Mouse (Mus musculus): Measurements from ENCODE around the gene Acaca. TPM values are rescaled to one million over a fixed set of nuclear protein-coding genes. Genes with fewer than 3 reads are reported as not detected.
A peak's percentile ranks its signal among the peaks of the same experiment; 100 is the strongest.

Gene Acaca
- polyA plus RNA-seq, 1 experiment from 2014 or later = 19.1 TPM

GRCm38 (mm10) chr11:84255879-84256278 is 126.4 kb downstream of the Acaca start:
- Histone ChIP-seq H3K4me1 (no peaks in the 10 kb centered on the region), H3K36me3 (peaks cover 42% of the 10 kb centered on the region)
- 90% methylated on average over 4 of the region's 4 CpGs for WGBS

DNA sequence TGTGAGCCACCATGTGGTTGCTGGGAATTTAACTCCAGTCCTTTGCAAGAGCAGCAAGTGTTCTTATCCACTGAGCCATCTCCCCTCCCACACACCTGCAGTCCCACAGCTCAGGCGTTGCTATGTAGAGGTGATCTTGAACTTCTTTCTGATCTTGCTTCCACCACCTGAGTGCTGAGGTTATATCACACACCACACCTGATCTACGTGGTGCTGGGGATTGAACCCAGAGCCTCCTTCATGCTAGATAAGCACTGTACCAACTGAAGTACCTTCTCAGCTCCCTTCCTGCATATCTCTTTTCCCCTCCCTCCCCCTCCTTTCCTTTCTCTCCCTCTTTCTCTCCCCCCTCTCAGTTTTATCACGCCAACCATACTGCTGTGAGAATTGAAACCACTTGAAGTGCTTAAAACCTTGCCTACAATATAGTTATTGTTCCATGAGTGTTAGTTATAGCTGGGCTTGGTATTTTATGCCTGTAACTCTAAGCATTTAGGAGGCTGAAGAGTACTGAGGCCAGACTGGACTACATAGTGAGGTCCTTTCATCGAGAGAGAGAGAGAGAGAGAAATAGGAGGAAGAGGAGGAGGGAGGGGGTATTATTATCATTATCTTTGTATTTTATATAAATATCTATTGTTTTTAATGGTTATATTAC is 128.7 kb downstream of the Acaca start:
- H3K4me3 ChIP-seq = no peak overlapping the region
- no peaks in the 10 kb centered on the region for H3K27me3 ChIP-seq
- H3K36me3 ChIP-seq = peaks cover 45% of the 10 kb centered on the region
- no peak overlapping the region for H3K4me2 ChIP-seq
- no peak overlapping the region for H3K9ac ChIP-seq
- ATAC-seq (ENCODE audit: insufficient number of reproducible peaks, insufficient read depth, low FRiP score, low TSS enrichment, low read depth) = no peak
- H3K9me3 ChIP-seq = no peaks in the 10 kb centered on the region
- no peak overlapping the region for H3K27ac ChIP-seq
- 85% methylated on average over 4 of the region's 4 CpGs for WGBS
- H3K4me1 ChIP-seq = no peaks in the 10 kb centered on the region

More at GRCm38 (mm10) chr11:84255879-84256278, 126.4 kb downstream of the Acaca start:
- ATAC-seq (ENCODE audit: insufficient number of reproducible peaks, insufficient read depth, low FRiP score, low TSS enrichment, low read depth) = no peak
- no peak overlapping the region for H3K9ac ChIP-seq
- H3K27me3 ChIP-seq = no peaks in the 10 kb centered on the region
- no peaks in the 10 kb centered on the region for H3K9me3 ChIP-seq
- no peak overlapping the region for H3K4me3 ChIP-seq
- H3K4me2 ChIP-seq = no peak overlapping the region
- no peak overlapping the region for H3K27ac ChIP-seq

GRCm38 (mm10) chr11:84264490-84264889 is 135.0 kb downstream of the Acaca start:
- no peaks in the 10 kb centered on the region for H3K4me1 ChIP-seq
- 70% methylated on average over 3 of the region's 3 CpGs for WGBS
- H3K27ac ChIP-seq = no peak overlapping the region
- peaks cover 72% of the 10 kb centered on the region for H3K36me3 ChIP-seq
- H3K4me3 ChIP-seq = no peak overlapping the region
- no peak overlapping the region for H3K9ac ChIP-seq
- ATAC-seq (ENCODE audit: insufficient number of reproducible peaks, insufficient read depth, low FRiP score, low TSS enrichment, low read depth) = no peak
- no peaks in the 10 kb centered on the region for H3K27me3 ChIP-seq
- H3K4me2 ChIP-seq = no peak overlapping the region
- H3K9me3 ChIP-seq = no peaks in the 10 kb centered on the region

DNA sequence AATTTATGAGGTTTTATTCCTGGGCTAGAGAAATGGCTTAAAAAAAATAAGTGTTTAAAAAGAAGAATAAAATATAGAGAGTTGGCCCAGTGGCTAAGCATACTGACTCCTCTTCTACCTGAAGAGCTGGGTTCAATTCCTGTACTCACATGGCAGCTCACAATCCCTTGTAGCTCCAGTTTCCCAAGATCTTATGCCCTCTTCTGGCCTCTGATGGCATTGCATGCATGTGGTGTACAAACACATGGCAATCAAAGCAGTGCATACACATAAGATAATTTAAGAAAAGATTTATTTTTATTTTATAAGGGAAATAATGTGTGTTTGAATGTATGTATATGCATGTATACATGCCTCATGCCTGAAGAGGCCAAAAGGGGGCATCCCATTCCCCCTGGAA is 138.6 kb downstream of the Acaca start:
- H3K9ac ChIP-seq = no peak overlapping the region
- H3K4me2 ChIP-seq = no peak overlapping the region
- no peaks in the 10 kb centered on the region for H3K27me3 ChIP-seq
- no peak overlapping the region for H3K4me3 ChIP-seq
- H3K9me3 ChIP-seq = no peaks in the 10 kb centered on the region
- no peak for ATAC-seq (ENCODE audit: insufficient number of reproducible peaks, insufficient read depth, low FRiP score, low TSS enrichment, low read depth)
- H3K36me3 ChIP-seq = peaks cover 62% of the 10 kb centered on the region
- peaks cover 15% of the 10 kb centered on the region for H3K4me1 ChIP-seq
- H3K27ac ChIP-seq = no peak overlapping the region

- H3K27me3 ChIP-seq = no peaks in the 10 kb centered on the region
- H3K27ac ChIP-seq = no peak overlapping the region
- no peak for ATAC-seq (ENCODE audit: insufficient number of reproducible peaks, insufficient read depth, low FRiP score, low TSS enrichment, low read depth)
- no peak overlapping the region for H3K4me3 ChIP-seq
- peaks cover 52% of the 10 kb centered on the region for H3K36me3 ChIP-seq
- no peaks in the 10 kb centered on the region for H3K9me3 ChIP-seq
- peaks cover 15% of the 10 kb centered on the region for H3K4me1 ChIP-seq
- H3K9ac ChIP-seq = no peak overlapping the region
- H3K4me2 ChIP-seq = no peak overlapping the region
- 43% methylated on average over 3 of the region's 3 CpGs for WGBS
Observed at GRCm38 (mm10) chr11:84270511-84270910, 141.0 kb downstream of the Acaca start.

DNA sequence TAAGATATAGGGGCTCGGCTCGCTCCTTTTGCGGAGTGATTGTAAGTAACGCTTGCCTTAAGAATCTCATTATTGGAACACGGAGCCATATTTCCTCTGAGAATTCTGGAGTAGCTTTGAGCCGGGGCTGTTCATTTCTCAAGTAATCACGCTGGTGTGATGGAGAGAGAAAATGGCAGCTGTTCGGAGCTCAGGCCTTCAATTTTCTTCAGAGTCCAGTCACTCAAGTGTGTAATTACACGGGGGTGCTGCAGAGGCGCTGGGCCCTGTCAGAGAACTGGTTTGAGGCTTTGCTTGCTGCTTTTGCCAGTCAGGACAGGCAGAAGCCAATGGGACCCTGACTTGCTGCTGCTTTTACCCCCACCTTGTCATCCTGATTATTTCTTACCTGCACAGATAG is 142.5 kb downstream of the Acaca start:
- Histone ChIP-seq H3K4me3 (no peak overlapping the region), H3K4me2 (no peak overlapping the region), H3K27ac (peak overlapping the region; percentile 48; the same call in 1 of the 2 replicates), H3K36me3 (peaks cover 45% of the 10 kb centered on the region), H3K27me3 (no peaks in the 10 kb centered on the region), H3K9me3 (no peaks in the 10 kb centered on the region), H3K9ac (no peak overlapping the region), H3K4me1 (peaks cover 15% of the 10 kb centered on the region)
- WGBS = 43% methylated on average over 10 of the region's 10 CpGs
- ATAC-seq (ENCODE audit: insufficient number of reproducible peaks, insufficient read depth, low FRiP score, low TSS enrichment, low read depth) = no peak

DNA sequence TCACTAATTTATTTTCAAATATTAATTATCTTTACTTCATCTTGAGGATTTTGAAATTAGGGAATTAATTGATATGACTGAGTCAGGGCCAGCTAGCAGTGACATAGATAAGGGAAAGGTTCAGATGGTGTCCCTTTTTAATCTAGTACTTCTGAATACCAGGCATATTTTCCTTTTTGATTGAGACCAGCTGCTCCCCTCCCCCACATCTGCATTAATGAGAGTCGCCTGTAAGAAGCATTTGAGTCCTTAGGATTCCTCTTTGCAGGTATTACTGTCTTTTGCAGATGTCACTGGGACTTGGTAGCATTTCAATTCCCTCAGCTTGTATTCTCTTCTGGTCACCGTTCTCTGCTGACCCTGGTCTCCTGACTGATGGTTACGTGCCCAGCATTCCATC is 143.1 kb downstream of the Acaca start:
- H3K36me3 ChIP-seq = peaks cover 45% of the 10 kb centered on the region
- H3K4me1 ChIP-seq = peaks cover 15% of the 10 kb centered on the region
- no peak overlapping the region for H3K4me2 ChIP-seq
- H3K9ac ChIP-seq = no peak overlapping the region
- H3K9me3 ChIP-seq = no peaks in the 10 kb centered on the region
- H3K27me3 ChIP-seq = no peaks in the 10 kb centered on the region
- no peak overlapping the region for H3K4me3 ChIP-seq
- WGBS = 52% methylated on average over 3 of the region's 3 CpGs
- no peak overlapping the region for H3K27ac ChIP-seq
- no peak for ATAC-seq (ENCODE audit: insufficient number of reproducible peaks, insufficient read depth, low FRiP score, low TSS enrichment, low read depth)

DNA sequence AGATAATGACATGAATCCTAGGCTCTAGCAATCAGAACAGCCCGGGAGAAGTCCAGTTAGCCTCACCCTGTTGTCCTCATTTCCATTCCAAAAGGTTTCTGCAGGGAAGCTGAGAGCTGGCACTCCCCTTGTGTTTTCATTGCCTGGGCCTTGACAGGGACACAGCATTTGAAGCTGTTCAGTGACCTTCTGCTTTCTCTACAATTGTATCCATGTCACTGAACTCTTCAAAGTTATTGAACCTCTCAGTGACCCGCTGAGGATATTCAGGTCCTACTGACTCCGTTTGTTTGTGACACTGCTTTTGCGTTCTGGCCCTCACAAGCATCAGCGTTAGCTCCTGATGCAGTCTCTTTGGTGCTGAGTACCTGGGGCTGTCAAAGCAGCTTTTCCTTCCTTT is 147.5 kb downstream of the Acaca start:
- no peak overlapping the region for H3K4me2 ChIP-seq
- WGBS = 71% methylated on average over 5 of the region's 5 CpGs
- H3K9me3 ChIP-seq = no peaks in the 10 kb centered on the region
- no peak for ATAC-seq (ENCODE audit: insufficient number of reproducible peaks, insufficient read depth, low FRiP score, low TSS enrichment, low read depth)
- H3K4me3 ChIP-seq = no peak overlapping the region
- no peak overlapping the region for H3K27ac ChIP-seq
- peaks cover 49% of the 10 kb centered on the region for H3K36me3 ChIP-seq
- H3K27me3 ChIP-seq = no peaks in the 10 kb centered on the region
- peaks cover 7% of the 10 kb centered on the region for H3K4me1 ChIP-seq
- H3K9ac ChIP-seq = no peak overlapping the region

DNA sequence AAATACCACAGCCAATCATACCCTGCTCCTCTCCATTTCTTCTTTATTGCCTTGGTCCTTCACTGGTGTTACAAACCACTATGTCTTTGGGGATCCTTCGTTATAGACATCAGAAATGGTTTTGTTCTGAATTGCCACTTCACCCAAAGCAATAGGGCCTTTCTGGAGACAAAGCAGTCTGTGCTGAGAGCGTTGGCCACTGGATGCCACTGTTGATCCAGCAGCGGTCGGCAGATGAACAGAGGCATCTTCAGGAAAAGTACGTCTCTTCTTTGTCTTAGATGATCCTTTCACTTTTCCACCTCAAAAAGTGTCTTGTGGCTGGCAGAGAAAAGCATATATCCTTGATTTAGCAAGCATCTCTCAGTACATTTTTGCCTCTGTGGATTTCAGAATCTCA is 151.8 kb downstream of the Acaca start:
- Histone ChIP-seq H3K4me1 (no peaks in the 10 kb centered on the region), H3K4me3 (no peak overlapping the region), H3K27ac (no peak overlapping the region), H3K27me3 (no peaks in the 10 kb centered on the region), H3K9me3 (no peaks in the 10 kb centered on the region), H3K36me3 (peaks cover 45% of the 10 kb centered on the region), H3K4me2 (no peak overlapping the region), H3K9ac (no peak overlapping the region)
- no peak for ATAC-seq (ENCODE audit: insufficient number of reproducible peaks, insufficient read depth, low FRiP score, low TSS enrichment, low read depth)
- 83% methylated on average over 5 of the region's 5 CpGs for WGBS

- no peak overlapping the region for H3K9ac ChIP-seq
- no peaks in the 10 kb centered on the region for H3K27me3 ChIP-seq
- no peak for ATAC-seq (ENCODE audit: insufficient number of reproducible peaks, insufficient read depth, low FRiP score, low TSS enrichment, low read depth)
- H3K4me2 ChIP-seq = no peak overlapping the region
- peaks cover 33% of the 10 kb centered on the region for H3K36me3 ChIP-seq
- H3K9me3 ChIP-seq = no peaks in the 10 kb centered on the region
- WGBS = 80% methylated on average over 7 of the region's 7 CpGs
- no peak overlapping the region for H3K4me3 ChIP-seq
- no peak overlapping the region for H3K27ac ChIP-seq
- no peaks in the 10 kb centered on the region for H3K4me1 ChIP-seq
Observed at GRCm38 (mm10) chr11:84282944-84283703, 153.7 kb downstream of the Acaca start.

DNA sequence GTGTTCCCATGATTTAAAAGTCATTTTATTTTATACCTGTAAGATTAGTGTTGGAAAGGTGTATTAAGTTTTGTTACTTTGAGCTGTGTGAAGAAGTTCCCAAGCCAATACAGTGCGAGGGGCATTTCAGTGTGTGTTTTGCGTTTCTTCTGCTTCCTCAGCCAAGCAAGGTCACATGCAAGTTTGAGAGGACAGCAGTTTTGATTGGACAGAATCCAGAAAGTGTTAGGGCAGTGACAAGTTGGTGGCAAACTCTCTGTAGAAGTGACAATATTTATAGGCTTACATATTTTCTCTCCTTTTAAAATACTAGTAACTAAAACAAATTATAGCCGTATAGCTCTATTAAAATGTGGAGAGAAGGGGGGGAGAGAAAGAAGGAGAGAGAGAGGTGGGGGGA is 161.3 kb downstream of the Acaca start:
- 0 out of 2 replicates have a peak, but pooled peaks cover 5% of the 10 kb centered on the region for H3K4me1 ChIP-seq
- H3K27me3 ChIP-seq = no peaks in the 10 kb centered on the region
- ATAC-seq (ENCODE audit: insufficient number of reproducible peaks, insufficient read depth, low FRiP score, low TSS enrichment, low read depth) = no peak
- H3K9ac ChIP-seq = no peak overlapping the region
- no peak overlapping the region for H3K4me2 ChIP-seq
- 0 out of 2 replicates have a peak, but pooled peaks cover 6% of the 10 kb centered on the region for H3K36me3 ChIP-seq
- H3K27ac ChIP-seq = no peak overlapping the region
- H3K9me3 ChIP-seq = no peaks in the 10 kb centered on the region
- 59% methylated on average over 3 of the region's 3 CpGs for WGBS
- H3K4me3 ChIP-seq = no peak overlapping the region

GRCm38 (mm10) chr11:84292532-84292931 is 163.1 kb downstream of the Acaca start:
- H3K27ac ChIP-seq = no peak overlapping the region
- WGBS = 68% methylated on average over 3 of the region's 3 CpGs
- H3K4me2 ChIP-seq = no peak overlapping the region
- peaks cover 9% of the 10 kb centered on the region; the same call in 1 of the 2 replicates for H3K36me3 ChIP-seq
- ATAC-seq (ENCODE audit: insufficient number of reproducible peaks, insufficient read depth, low FRiP score, low TSS enrichment, low read depth) = no peak
- no peak overlapping the region for H3K4me3 ChIP-seq
- 0 out of 2 replicates have a peak, but pooled peaks cover 5% of the 10 kb centered on the region for H3K4me1 ChIP-seq
- H3K27me3 ChIP-seq = no peaks in the 10 kb centered on the region
- H3K9ac ChIP-seq = no peak overlapping the region
- H3K9me3 ChIP-seq = no peaks in the 10 kb centered on the region

All from embryonic facial prominence, embryonic 13.5 days (tissue).